ENCODE assay signal across 18 mouse cellular contexts in genomic region chr16:42396596-42396995, GRCm38 (mm10). TPM values are rescaled to one million over a fixed set of nuclear protein-coding genes. Genes with fewer than 3 reads are reported as not detected.
DNase-seq lines count a peak whose midpoint lies in the region; ATAC-seq and TF ChIP-seq lines count a peak whose summit lies in the region.
"Had no signal": no experiment of that assay in that cellular context is flagged by ENCODE, and none has a peak within 500 bp of the region (broad histone marks: within the 10 kb centered on the region; RNA-seq: fewer than 3 reads in every experiment).

No protein-coding gene starts in this region.

- DNase-seq in hindbrain, postnatal 0 days (ENCODE audit: low spot score) = peak; percentile 38
- peak; percentile 37 to 44 for DNase-seq in right cerebral cortex, adult 2 months (ENCODE audit: low spot score in 2 of 2)
- DNase-seq in right cerebral cortex, postnatal 4 days = no peak
- DNase-seq in left cerebral cortex, postnatal 14 days (ENCODE audit: low spot score in 2 of 2) = peak; percentile 41 to 65
- no peak for DNase-seq in cerebellum, postnatal 4 days (ENCODE audit: low spot score in 2 of 2)
- DNase-seq in T-cell, adult 2 months (ENCODE audit: low spot score) = no peak
- DNase-seq in urinary bladder, postnatal 10 days (ENCODE audit: low spot score) = no peak
- DNase-seq: cerebellum, adult 8-10 months; heart, postnatal 14 days; kidney, adult 9 months; kidney, postnatal 25 days had no signal

- intact Hi-C loops in left cerebral cortex, postnatal 14 days (cut with DNase I) = no loop called here

- H3K9ac ChIP-seq in hindbrain, postnatal 0 days (replicated peaks; ENCODE audit: low read length) = no peak overlapping the region
- H3K9ac ChIP-seq in hindbrain, embryonic 16.5 days (ENCODE audit: low read depth, low read length) = no peak overlapping the region
- H3K9ac ChIP-seq: embryonic facial prominence, embryonic 13.5 days; heart, embryonic 12.5 days; hindbrain, embryonic 12.5 days; limb, embryonic 15.5 days; liver, embryonic 15.5 days had no signal

- no peaks in the 10 kb centered on the region for H3K9me3 ChIP-seq in hindbrain, postnatal 0 days (ENCODE audit: low read length)
- H3K9me3 ChIP-seq in hindbrain, embryonic 16.5 days (ENCODE audit: control insufficient read depth, low read length) = no peaks in the 10 kb centered on the region
- H3K9me3 ChIP-seq: embryonic facial prominence, embryonic 13.5 days; heart, embryonic 12.5 days; hindbrain, embryonic 12.5 days; limb, embryonic 15.5 days; liver, embryonic 15.5 days had no signal

- no peak for TF ChIP-seq CTCF in hindbrain, postnatal 0 days (IDR thresholded peaks at IDR 0.05; ENCODE audit: low read depth)

- no peak overlapping the region for H3K4me2 ChIP-seq in hindbrain, postnatal 0 days (ENCODE audit: low read depth, low read length)
- no peak overlapping the region for H3K4me2 ChIP-seq in hindbrain, embryonic 16.5 days (ENCODE audit: low read length)
- H3K4me2 ChIP-seq: embryonic facial prominence, embryonic 13.5 days; heart, embryonic 12.5 days; hindbrain, embryonic 12.5 days; limb, embryonic 15.5 days; liver, embryonic 15.5 days had no signal

- 28% methylated on average over 1 of the region's 1 CpGs for WGBS in hindbrain, postnatal 0 days
- WGBS in hindbrain, embryonic 16.5 days = 35% methylated on average over 1 of the region's 1 CpGs

- no peaks in the 10 kb centered on the region for H3K27me3 ChIP-seq in hindbrain, postnatal 0 days (ENCODE audit: insufficient read depth, low read length)
- H3K27me3 ChIP-seq in hindbrain, embryonic 16.5 days (replicated peaks; ENCODE audit: control insufficient read depth, insufficient read depth, low read length) = no peaks in the 10 kb centered on the region
- H3K27me3 ChIP-seq: embryonic facial prominence, embryonic 13.5 days; heart, embryonic 12.5 days; hindbrain, embryonic 12.5 days; limb, embryonic 15.5 days; liver, embryonic 15.5 days had no signal

- H3K27ac ChIP-seq in hindbrain, postnatal 0 days = peak overlapping the region; percentile 34
- no peak overlapping the region for H3K27ac ChIP-seq in hindbrain, embryonic 16.5 days (ENCODE audit: low read depth, low read length)
- H3K27ac ChIP-seq: embryonic facial prominence, embryonic 13.5 days; hindbrain, embryonic 12.5 days; limb, embryonic 15.5 days; liver, embryonic 15.5 days had no signal

- peak; percentile 32; the same call in 1 of the 2 replicates for ATAC-seq in hindbrain, postnatal 0 days
- ATAC-seq in hindbrain, embryonic 16.5 days = no peak
- ATAC-seq: lung, postnatal 0 days had no signal

- H3K36me3 ChIP-seq in hindbrain, postnatal 0 days (ENCODE audit: insufficient read depth, low read length) = no peaks in the 10 kb centered on the region
- H3K36me3 ChIP-seq in hindbrain, embryonic 16.5 days (ENCODE audit: control insufficient read depth, insufficient read depth, low read length) = no peaks in the 10 kb centered on the region
- H3K36me3 ChIP-seq: embryonic facial prominence, embryonic 13.5 days; heart, embryonic 12.5 days; hindbrain, embryonic 12.5 days; limb, embryonic 15.5 days; liver, embryonic 15.5 days had no signal

- no peak overlapping the region for H3K4me3 ChIP-seq in hindbrain, postnatal 0 days (ENCODE audit: low read length)
- H3K4me3 ChIP-seq in hindbrain, embryonic 16.5 days (ENCODE audit: low read length) = no peak overlapping the region
- H3K4me3 ChIP-seq: embryonic facial prominence, embryonic 13.5 days; heart, embryonic 12.5 days; hindbrain, embryonic 12.5 days; limb, embryonic 15.5 days; liver, embryonic 15.5 days had no signal

- H3K4me1 ChIP-seq in hindbrain, postnatal 0 days (ENCODE audit: insufficient read depth, low read length) = no peaks in the 10 kb centered on the region
- no peaks in the 10 kb centered on the region for H3K4me1 ChIP-seq in hindbrain, embryonic 16.5 days (ENCODE audit: control insufficient read depth, insufficient read depth, low read depth, low read length)
- H3K4me1 ChIP-seq: embryonic facial prominence, embryonic 13.5 days; heart, embryonic 12.5 days; hindbrain, embryonic 12.5 days; limb, embryonic 15.5 days; liver, embryonic 15.5 days had no signal

RNA-seq across cellular contexts. Expression of gene Gap43, which starts 56.1 kb away (rescaled TPM):
- 514 and 592 TPM in 2 replicates for total RNA-seq in hindbrain, postnatal 0 days (2014; rRNA removed)
- polyA plus RNA-seq in hindbrain, postnatal 0 days (2015; fragmentation: Nextera tagmentation; extraction: Ambion mirVana) = 1,749 and 1,766 TPM in 2 replicates
- polyA plus RNA-seq in hindbrain, embryonic 16.5 days (2015; fragmentation: Nextera tagmentation; extraction: Ambion mirVana) = 1,585 and 1,771 TPM in 2 replicates
- total RNA-seq in left cerebral cortex, postnatal 14 days (2021) = 100 to 1,000 TPM; 520 to 569 TPM

Comparison
In these comparisons a context has a peak if more than half of its experiments do, and no peak if none do; other contexts are left out.
1. DNase-seq: peak in hindbrain, postnatal 0 days (single experiment), right cerebral cortex, adult 2 months (2 of 2) and left cerebral cortex, postnatal 14 days (2 of 2); none in right cerebral cortex, postnatal 4 days (single experiment), cerebellum, postnatal 4 days (0 of 2), T-cell, adult 2 months (single experiment) and urinary bladder, postnatal 10 days (single experiment).